Mouse (Mus musculus): Measurements from ENCODE around the gene Vars.
A peak's percentile ranks its signal among the peaks of the same experiment; 100 is the strongest.
"Not testable (repeated sequence)": the region's sequence is repeated elsewhere in the genome, so short reads cannot be mapped to it uniquely, and the experiment has no call there.

Gene Vars

DNA sequence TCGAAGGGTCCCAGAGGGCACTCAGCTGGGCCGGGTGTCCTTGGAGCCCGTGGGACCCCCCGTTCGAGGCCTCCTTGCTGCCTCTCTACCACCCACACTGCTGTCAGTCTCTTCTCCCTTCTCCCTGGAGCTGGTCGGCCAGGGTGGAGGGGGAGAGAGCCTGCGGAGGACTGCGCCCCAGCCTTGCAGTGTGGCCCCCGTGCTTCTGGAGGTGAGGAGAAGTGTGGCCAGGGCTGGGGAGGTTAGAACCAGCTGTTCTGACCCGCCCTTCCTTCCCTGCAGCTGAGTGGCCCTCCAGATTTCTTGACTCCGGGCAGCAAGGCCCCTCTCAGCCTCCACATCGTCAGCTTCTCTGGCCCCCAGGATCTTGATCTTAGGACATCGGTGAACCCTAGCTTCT lies 23.5 kb downstream of the Vars start:
- no peak for DNase-seq (ENCODE audit: low spot score in 2 of 2)

DNA sequence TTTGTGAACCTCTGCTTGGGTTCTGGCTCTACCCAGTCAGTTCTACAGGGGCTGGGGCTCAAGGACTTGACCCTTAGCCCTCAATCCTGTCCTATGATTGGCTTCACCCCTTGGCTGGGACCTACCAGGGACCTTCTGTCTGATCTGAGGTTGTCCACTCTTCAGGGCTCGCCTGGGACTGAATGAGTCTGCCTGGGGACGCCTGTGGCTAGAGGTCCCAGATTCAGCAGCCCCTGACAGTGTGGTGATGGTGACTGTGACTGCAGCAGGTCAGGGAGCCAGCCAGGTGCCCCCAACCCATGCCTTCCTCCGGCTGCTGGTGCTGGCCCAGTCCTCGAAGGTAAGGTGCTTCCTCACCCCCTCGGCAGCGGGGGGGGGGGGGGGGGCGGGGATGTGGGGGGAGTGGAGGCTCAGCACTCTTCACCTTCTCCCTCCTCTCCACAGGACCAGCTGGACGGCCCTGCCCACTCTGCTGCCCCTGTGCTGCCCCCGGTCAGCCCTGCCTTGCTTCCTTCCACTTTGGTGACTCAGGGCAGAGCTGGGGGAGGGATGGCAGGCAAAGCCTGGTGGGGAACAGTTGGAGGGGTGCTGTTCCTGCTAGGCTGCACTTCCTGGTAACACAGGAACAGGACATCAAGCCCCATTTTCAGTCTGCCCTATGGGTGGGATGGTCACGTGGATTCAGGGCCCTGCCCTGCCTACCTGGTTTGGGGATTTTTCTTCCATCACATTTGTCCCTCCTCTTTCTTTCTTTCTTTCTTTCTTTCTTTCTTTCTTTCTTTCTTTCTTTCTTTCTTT lies 24.1 kb downstream of the Vars start:
- no peak for DNase-seq (ENCODE audit: low spot score in 2 of 2)

DNA sequence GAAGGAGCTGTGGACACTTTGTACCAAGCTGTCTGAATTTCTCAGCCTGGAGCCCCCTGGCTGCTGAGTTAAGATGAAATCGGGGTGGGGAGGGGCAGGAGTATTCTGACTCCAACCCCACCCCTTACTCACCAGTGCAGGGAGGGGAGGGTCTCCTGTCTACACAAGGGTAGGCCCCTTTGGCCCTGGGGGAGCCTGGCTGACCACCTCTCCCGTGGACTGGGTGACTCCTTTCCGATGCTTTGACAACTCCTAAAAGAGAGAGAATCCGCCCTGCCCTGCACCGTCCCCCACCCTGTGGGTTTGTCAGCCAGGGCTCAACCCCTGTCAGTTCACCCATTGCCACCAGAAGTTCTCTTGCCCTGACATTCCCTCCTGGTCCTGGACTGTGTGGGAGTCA lies 25.4 kb downstream of the Vars start:
- DNase-seq (ENCODE audit: low spot score in 2 of 2) = no peak

DNA sequence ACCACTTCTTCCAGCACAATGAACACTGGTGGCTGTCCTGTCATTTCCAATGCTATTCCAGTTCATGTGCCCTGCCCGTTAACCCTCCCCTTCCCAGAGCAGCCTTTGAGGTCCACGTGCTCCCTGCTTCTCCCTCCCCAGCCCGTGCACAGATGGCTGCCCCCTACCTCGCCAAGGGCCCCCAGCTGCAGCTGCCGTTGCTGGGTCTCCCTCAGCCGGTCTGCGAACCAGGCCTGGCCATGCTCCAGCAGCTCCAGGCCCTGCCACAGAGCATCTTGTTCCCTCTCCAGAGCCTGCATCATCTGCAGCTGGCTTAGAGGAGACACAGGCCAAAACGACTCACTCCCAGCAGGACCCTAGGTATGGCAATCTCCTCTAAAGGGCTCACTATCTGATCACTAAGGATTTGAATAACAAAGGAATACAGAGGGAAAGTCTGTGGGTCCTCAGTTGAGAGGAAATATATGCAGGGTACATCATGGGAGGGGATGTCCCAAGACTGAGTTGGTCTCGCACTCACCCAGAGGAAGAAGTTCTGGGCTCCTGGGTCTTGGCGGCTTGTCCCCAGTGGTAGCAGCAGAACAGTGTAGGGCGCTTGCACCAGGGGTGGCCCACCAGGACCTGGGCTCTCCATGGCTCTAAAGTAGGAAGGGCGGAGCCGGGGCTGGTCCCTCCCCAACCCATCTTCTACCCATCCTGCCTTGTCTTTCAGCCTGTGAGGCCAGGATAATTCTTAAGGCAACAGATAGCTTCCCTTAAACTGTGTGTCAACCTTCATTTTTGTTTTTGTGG lies 26.7 kb downstream of the Vars start, which contains the start of gene Sapcd1:
Gene Sapcd1, minus strand, starts transcription at position 740 of the 792 bp plus-strand sequence.
- peak; percentile 58 to 83 for DNase-seq (ENCODE audit: low spot score in 2 of 2)

DNA sequence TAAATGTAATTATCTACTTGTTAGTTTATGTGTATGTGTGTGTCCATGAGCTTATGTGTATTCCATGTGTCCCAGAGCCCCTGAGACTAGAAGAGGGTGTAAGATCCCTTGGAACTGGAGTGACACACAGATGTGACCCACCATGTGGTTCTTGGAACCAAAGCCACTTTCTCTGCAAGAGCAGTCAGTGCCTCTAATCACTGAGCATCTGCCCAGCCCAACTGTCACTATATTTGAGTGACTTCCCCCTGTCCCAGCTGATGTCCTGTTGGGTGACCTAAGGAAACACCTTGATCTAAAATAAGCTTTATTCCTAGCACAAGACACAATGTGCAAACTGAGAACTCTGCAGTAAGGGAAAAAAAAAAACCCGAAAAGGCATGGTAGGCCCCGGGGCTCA lies 27.5 kb downstream of the Vars start:
- no peak for DNase-seq (ENCODE audit: low spot score in 2 of 2)

DNA sequence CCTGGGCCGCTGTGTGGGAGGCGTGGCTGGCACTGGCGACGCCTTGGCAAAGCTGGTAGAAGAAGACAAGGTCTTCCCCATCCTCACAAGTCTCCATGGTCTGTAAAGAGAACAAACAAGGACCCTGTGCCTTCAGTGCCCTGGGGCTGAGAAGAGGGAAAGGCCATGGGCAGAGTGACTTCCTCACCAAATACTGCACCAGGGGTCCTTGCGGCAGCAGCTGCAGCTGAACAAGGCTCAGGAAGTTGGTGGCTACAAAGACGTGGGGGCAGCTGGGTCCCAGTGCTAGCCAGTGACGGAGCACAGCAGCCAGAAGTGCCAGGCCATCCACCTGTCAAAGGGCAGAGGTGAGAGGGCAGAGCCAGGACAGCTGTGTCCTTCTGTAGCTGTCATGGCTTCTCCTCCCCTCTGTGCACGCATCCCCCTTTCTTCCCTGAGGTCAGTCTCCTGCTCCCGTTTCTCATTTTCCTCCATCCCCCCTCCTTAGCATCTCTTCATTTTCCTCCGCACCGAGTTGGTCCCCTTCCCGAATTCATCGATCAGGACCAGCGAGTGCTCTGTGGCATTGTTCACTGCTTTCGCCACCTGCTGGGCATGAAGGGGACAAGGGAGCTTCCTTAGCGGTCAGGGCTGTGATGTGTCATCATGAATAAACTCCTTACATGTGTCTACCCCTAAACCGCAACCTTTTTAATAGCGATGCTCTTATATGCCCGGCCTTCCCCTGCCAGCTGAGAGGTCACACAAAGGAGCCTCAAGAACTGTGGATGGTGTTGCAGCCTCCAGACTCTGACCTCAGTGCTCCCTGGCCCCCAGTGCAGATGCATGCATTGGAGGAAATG lies 29.1 kb downstream of the Vars start:
- DNase-seq (ENCODE audit: low spot score in 2 of 2) = no peak

DNA sequence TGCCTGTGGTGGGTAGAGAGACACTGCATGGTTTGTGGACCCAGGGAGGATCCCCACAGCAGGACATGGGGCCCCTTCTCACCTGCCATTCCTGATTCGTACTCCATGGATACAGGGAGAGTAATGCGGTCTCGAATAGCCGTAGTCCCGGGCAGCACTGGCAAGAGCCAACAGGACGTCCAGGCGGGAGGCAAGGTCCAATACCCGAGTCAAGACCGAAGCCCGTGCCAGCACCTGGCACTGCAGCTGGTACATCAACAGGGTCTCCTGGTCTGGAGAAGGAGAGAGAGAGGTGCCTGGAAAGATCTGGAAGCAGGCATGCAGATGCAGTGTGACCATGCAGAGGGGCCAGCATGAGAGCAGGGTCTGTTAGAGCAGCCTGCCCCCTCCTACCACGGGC lies 30.5 kb downstream of the Vars start:
- no peak for DNase-seq (ENCODE audit: low spot score in 2 of 2)

DNA sequence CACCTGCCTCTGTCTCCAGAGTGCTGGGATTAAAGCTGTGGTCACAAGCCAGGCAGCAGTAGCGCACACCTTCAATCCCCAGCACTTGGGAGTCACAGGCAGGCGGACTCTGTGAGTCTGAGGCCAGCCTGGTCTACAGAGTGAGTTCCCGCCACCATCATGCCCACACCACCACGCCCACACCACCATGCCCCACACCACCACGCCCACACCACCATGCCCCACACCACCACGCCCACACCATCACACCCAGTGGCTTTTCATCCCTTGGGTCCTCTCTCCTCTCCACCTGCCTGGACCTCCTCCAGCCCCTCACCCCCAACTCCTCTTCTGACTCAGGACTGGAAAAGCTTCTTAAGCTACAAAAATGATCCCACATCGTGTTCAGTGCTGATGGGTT lies 31.1 kb downstream of the Vars start:
- DNase-seq (ENCODE audit: low spot score in 2 of 2) = no peak

DNA sequence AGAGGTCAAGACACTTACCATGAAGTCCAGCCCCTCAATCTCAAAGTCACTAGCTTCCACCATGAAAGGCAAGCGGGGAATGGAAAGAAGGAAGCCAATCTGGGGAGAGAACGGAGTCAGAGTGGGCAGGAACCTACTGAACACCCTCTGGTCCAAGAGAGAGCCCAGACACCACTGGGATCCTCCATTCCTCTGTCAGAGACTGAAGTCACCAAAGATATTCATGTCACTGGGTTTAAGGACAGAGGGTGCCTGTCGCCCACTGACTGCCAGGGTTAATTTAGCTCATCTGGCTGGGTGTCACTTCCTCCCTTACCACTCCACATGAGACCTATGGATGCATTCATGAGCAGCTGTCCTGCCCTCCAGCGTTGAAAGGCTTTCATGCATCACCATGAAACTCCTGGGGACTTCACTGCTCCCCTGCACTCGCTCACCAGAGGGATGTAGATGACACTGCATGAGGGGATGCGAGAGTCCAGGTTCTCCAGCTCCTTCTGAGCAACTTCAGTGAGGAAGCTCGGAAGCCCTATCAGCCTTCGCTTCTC lies 31.6 kb downstream of the Vars start:
- DNase-seq (ENCODE audit: low spot score in 2 of 2) = no peak

DNA sequence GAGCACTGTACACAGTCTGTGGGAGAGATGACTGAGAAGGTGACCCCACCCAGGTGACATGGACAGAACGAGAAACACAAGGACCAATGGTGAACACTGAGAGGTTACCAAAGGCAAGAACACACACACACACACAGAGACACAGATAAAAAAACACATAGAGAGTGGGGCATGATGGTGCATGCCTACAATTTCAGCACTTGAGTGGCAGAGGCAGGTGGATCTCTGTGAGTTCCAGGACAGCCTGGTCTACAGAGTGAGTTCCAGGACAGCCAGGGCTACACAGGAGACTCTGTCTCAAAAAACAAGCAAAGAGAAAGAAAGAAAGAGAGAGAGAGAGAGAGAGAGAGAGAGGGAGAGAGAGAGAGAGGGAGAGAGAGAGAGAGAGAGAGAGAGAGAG lies 32.9 kb downstream of the Vars start:
- not testable (repeated sequence) for DNase-seq (ENCODE audit: low spot score in 2 of 2)

DNA sequence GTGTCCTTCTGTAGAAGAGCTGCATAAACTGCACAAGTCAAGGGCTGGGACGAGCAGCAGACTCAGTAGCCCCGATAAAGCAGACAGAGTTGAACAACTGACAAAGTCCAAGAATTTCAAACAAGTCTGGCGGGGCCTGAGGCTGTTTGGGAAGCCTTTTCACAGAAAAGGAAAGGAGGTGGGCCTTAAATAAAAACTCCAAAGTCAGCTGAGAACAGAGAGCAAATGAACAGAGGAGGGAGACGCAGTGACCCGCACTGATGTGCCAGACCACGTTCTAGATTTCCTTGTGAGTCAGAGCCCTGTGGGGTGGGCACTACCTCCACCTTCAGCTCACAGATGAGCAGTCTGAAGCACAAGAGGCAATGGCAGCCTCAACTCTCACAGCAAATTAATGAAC lies 34.1 kb downstream of the Vars start:
- DNase-seq (ENCODE audit: low spot score in 2 of 2) = no peak

DNA sequence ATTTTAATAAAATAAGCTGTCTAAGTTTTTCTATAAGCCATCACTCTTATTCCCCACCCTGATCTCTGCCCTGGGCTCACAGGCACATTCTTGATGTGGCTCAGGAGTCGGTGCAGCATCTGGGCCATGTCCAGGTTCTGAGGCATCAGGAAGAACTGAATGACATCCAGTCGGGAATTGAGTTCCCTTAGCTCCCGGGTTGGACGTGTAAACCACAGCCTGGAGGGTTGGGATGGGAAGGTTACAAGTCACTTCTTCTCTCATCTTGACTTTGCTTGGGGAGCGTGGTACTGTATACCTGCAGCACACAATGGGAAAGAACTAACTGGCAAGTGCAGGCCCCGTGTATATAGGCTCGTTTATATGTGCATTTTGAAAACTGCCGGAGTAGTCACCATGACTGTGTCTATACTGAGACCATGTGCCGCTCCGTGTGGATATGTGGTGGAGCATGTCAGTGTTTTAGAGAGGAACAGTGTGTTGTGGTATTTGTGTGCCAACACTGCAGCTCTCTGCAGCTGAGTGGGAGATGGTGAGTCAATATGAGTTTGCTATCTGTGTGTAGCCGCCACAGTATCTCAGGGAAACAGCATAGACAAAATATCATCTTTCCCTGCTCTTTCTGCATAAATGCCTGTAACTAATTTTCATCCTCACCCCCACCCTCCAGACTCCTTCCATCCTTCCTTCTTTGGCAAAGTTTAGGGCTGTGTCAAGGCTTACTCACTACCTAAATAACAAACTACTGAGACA lies 38.5 kb downstream of the Vars start:
- no peak for DNase-seq (ENCODE audit: low spot score in 2 of 2)

DNA sequence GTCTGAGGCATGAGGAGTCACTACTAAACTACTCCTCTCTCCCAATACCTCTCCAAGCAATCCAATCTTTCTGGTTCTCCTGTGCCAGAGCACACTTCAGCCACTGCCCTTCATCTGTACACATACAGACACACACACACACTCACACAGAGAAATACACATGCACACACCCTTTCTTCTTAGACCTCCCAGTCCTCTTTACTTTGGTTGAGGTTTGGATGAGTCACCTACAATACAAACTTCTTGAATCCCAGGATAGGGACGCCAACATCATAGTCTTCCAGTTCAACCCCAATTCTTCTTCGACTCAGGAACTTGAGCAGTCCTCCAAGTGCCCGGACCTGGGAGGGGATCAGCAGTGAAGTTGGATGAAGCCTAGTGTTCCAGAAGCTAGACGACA lies 43.0 kb downstream of the Vars start:
- DNase-seq (ENCODE audit: low spot score in 2 of 2) = no peak

DNA sequence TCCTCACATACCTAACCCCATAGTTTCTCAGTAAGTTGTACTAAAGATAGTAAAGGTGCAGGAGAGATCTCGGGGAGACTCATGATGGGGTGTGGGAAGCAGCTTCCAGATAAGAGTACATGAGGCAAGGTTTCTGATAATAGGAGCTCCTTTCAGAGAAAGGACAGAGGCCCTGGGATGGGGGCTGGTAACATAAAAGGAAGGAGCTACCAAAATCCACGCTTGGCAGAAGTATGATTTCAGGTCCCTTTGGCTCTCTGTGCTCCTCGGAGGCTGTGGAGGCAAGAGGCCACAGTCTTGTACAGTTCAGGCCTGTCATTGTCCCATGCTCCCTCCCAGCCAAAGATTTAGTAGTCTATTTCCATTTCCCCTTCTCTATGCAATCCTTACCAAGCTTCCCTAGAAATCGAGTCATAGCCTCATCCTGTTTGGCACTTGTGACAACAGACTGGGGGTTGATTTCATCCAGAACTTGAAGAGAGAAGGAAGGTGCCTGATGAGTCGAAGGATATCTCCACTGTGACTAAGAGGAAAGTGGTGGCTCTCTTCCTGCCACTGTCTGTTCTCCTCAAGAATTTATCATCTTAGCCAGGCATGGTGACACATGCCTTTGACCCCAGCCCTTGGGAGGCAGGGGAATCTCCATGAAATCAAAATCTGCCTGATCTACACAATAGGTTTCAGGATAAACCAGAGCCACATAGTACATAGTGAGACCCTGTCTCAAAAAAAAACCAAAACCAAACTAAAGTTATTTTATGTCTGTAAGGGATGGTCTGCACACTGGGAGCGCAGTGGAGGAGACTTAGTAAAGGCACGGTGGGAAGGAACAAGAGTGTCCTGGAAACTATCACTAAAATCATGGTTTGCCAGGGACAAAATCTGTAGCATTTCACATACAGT lies 44.4 kb downstream of the Vars start:
- DNase-seq (ENCODE audit: low spot score in 2 of 2) = no peak

DNA sequence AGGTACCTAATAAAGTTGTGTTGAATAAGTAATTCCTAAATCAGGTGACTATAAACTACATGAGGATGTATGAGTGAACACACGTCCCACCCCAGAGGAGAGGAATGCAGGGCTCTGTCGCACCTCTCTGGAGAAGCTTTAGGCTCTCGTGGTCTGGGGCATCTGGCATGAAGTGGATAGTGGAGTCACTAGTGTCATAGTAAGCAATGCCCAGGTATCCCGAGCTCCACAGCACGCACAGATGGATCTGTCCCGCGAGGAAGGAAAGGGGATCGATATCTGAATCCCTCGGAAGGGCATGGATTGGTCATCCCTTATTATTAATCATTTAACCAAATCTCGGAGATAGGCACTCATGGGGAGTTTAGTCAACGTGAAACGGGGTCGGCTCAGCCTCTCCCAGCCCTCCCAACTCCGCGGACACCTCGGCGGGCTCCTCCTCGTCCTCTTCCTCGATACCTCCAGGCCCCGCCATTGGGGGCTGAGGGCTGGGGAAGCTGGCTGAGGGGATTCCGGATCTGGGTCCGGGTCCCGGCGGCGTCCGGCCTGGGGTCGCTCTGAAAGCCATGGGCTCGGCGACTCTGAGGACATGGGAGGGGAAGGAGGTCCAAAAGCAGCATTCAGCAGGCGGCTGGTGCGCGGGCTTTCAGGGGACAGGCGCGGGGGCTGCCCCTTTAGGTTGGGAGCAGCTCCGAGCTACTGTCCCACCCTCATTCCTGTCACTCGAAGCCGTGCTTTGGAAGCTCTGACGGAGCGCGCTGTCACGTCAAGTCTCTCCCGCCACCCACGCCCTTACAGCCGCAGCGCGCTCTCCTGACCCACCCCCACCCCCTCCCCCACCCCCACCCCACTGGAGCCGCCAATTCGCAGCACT lies 45.3 kb downstream of the Vars start:
- DNase-seq (ENCODE audit: low spot score in 2 of 2) = no peak

DNA sequence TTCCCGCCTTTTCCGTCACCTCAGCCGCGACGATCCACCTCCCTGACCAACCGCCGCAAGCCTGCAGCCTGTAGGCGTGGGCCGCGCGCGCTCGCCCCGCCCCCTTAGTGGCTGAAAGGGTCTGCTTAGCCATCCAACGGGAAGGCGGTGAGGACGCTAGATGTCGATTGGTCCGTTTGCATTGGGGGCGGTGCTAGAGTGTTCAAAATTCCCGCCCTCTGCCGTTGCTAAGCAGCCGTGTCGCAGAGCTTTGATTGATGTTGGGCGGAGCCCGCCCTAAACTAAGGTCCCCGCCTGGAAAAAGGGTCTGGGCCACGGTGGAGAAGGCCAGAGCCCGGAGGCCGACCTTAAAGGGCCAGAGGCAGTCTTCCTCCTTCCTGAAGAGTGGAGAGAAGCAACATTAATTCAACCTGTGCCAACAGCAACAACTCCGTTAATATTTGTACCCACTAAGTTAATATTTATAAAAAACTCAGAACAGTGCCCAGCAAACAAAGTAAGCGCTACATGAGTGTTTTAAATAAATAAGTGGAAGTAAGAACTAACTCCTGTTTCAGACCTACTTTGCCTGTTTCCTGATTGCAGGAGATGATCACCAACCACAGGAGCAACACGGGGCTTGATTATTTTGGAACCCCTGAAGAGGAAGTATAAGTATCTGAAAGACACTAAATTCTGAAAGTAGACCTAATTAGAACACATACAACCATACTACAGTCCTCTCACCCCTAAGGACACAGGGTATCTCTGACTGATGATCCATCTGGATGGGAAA lies 46.1 kb downstream of the Vars start, which contains the start of gene Msh5:
Gene Msh5, minus strand, starts transcription at position 65 of the 775 bp plus-strand sequence.
- peak; percentile 92 to 98 for DNase-seq (ENCODE audit: low spot score in 2 of 2)

DNA sequence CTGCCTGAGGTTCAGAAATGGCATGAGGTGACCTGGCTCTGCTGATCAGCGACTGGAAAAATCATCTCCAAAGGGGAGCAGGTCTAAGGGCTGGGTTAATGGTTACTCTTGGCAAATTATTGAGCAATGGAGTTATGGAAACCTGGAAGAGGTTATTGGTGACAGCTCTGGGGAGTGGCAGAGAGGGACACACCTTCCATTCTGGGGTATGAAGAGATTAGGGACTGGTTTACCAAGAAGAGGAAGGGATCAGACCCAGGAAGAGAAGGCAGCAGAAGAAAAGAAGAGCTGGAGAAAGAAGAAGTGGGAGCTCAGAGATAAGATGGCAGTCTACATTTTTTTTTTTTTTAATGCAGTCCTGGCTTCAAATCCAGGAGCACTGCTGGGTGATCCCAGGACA lies 46.9 kb downstream of the Vars start:
- DNase-seq (ENCODE audit: low spot score in 2 of 2) = no peak
